ENCODE assay signal across 25 mouse cellular contexts in genomic region chr3:143865626-143866025, GRCm38 (mm10).
DNase-seq lines count a peak whose midpoint lies in the region; ATAC-seq and TF ChIP-seq lines count a peak whose summit lies in the region.
"Had no signal": no experiment of that assay in that cellular context is flagged by ENCODE, and none has a peak within 500 bp of the region (broad histone marks: within the 10 kb centered on the region; RNA-seq: fewer than 3 reads in every experiment).

No protein-coding gene starts in this region.

- no peak overlapping the region for H3K9ac ChIP-seq in lung, embryonic 14.5 days
- no peak overlapping the region for H3K9ac ChIP-seq in hindbrain, embryonic 13.5 days
- no peak overlapping the region for H3K9ac ChIP-seq in neural tube, embryonic 14.5 days (replicated peaks; ENCODE audit: low read depth, low read length)
- H3K9ac ChIP-seq: embryonic facial prominence, embryonic 15.5 days; limb, embryonic 13.5 days; liver, embryonic 12.5 days; midbrain, embryonic 15.5 days had no signal

- TF ChIP-seq CTCF in lung, embryonic 14.5 days (IDR thresholded peaks at IDR 0.05; ENCODE audit: low read depth): no peak
- no peak for TF ChIP-seq CTCF in gastrocnemius, adult 2 months (IDR thresholded peaks at IDR 0.05)

- H3K36me3 ChIP-seq in lung, embryonic 14.5 days (ENCODE audit: insufficient read depth): no peaks in the 10 kb centered on the region
- no peaks in the 10 kb centered on the region for H3K36me3 ChIP-seq in hindbrain, embryonic 13.5 days
- H3K36me3 ChIP-seq in neural tube, embryonic 14.5 days (ENCODE audit: control insufficient read depth, insufficient read depth, low read length): no peaks in the 10 kb centered on the region
- H3K36me3 ChIP-seq: embryonic facial prominence, embryonic 15.5 days; limb, embryonic 13.5 days; liver, embryonic 12.5 days; midbrain, embryonic 15.5 days had no signal

- DNase-seq in cerebellum, postnatal 14 days: peak; percentile 13 to 30
- no peak for DNase-seq in cerebellum, adult 8-10 months
- no peak for DNase-seq in lung, embryonic 14.5 days
- DNase-seq in lung, postnatal 4 days: no peak
- no peak for DNase-seq in adrenal gland, postnatal 4 days (ENCODE audit: low spot score in 2 of 2)
- DNase-seq in gastrocnemius, adult 2 months: no peak
- DNase-seq: adrenal gland, postnatal 14 days; cerebellum, adult 11 months; cerebellum, postnatal 36 days; gastrocnemius, postnatal 36 days; kidney, adult 2 months; lung, adult 18-20 months; lung, postnatal 14 days; right cerebral cortex, postnatal 25 days; spleen, adult 18-20 months; thymus, adult 18-20 months; thymus, postnatal 36 days had no signal

- no peaks in the 10 kb centered on the region for H3K27me3 ChIP-seq in lung, embryonic 14.5 days (ENCODE audit: insufficient read depth, low read length)
- H3K27me3 ChIP-seq in hindbrain, embryonic 13.5 days: no peaks in the 10 kb centered on the region
- no peaks in the 10 kb centered on the region for H3K27me3 ChIP-seq in neural tube, embryonic 14.5 days (ENCODE audit: control insufficient read depth, insufficient read depth, low read length)
- H3K27me3 ChIP-seq: embryonic facial prominence, embryonic 15.5 days; limb, embryonic 13.5 days; liver, embryonic 12.5 days; midbrain, embryonic 15.5 days had no signal

- H3K9me3 ChIP-seq in lung, embryonic 14.5 days (ENCODE audit: low read depth, low read length): no peaks in the 10 kb centered on the region
- no peaks in the 10 kb centered on the region for H3K9me3 ChIP-seq in hindbrain, embryonic 13.5 days
- no peaks in the 10 kb centered on the region for H3K9me3 ChIP-seq in neural tube, embryonic 14.5 days (ENCODE audit: control insufficient read depth, low read length)
- H3K9me3 ChIP-seq: embryonic facial prominence, embryonic 15.5 days; limb, embryonic 13.5 days; liver, embryonic 12.5 days; midbrain, embryonic 15.5 days had no signal

- WGBS in lung, embryonic 14.5 days: 26% methylated on average over 7 of the region's 7 CpGs
- WGBS in hindbrain, embryonic 13.5 days: 44% methylated on average over 7 of the region's 7 CpGs
- 48% methylated on average over 7 of the region's 7 CpGs for WGBS in neural tube, embryonic 14.5 days

- H3K27ac ChIP-seq in lung, embryonic 14.5 days (ENCODE audit: low read depth): no peak overlapping the region
- H3K27ac ChIP-seq in hindbrain, embryonic 13.5 days: no peak overlapping the region
- H3K27ac ChIP-seq in neural tube, embryonic 14.5 days (ENCODE audit: low read depth, low read length): no peak overlapping the region
- H3K27ac ChIP-seq in gastrocnemius, adult 2 months: no peak overlapping the region
- H3K27ac ChIP-seq: embryonic facial prominence, embryonic 15.5 days; kidney, postnatal 0 days; limb, embryonic 13.5 days; liver, embryonic 12.5 days; midbrain, embryonic 15.5 days had no signal

- no peak overlapping the region for H3K4me3 ChIP-seq in lung, embryonic 14.5 days (ENCODE audit: low read depth, low read length)
- H3K4me3 ChIP-seq in hindbrain, embryonic 13.5 days: no peak overlapping the region
- H3K4me3 ChIP-seq in neural tube, embryonic 14.5 days (ENCODE audit: low read depth, low read length): no peak overlapping the region
- no peak overlapping the region for H3K4me3 ChIP-seq in gastrocnemius, adult 2 months
- H3K4me3 ChIP-seq: embryonic facial prominence, embryonic 15.5 days; limb, embryonic 13.5 days; liver, embryonic 12.5 days; midbrain, embryonic 15.5 days; myocyte had no signal

- ATAC-seq in lung, embryonic 14.5 days (ENCODE audit: insufficient read depth): no peak
- peak; percentile 77 for ATAC-seq in hindbrain, embryonic 13.5 days (ENCODE audit: low FRiP score)
- ATAC-seq in neural tube, embryonic 14.5 days (ENCODE audit: low read depth): peak; percentile 56; the same call in 1 of the 2 replicates
- ATAC-seq: liver, embryonic 12.5 days; midbrain, embryonic 15.5 days had no signal

- H3K4me2 ChIP-seq in lung, embryonic 14.5 days: peak overlapping the region; percentile 23; the same call in 1 of the 2 replicates
- H3K4me2 ChIP-seq in hindbrain, embryonic 13.5 days: no peak overlapping the region
- no peak overlapping the region for H3K4me2 ChIP-seq in neural tube, embryonic 14.5 days (ENCODE audit: low read depth, low read length)
- H3K4me2 ChIP-seq: embryonic facial prominence, embryonic 15.5 days; limb, embryonic 13.5 days; liver, embryonic 12.5 days; midbrain, embryonic 15.5 days had no signal

- H3K4me1 ChIP-seq in lung, embryonic 14.5 days (ENCODE audit: insufficient read depth): no peaks in the 10 kb centered on the region; the same call in 1 of the 2 replicates
- H3K4me1 ChIP-seq in hindbrain, embryonic 13.5 days (replicated peaks): peaks cover 20% of the 10 kb centered on the region
- H3K4me1 ChIP-seq in neural tube, embryonic 14.5 days (ENCODE audit: control insufficient read depth, insufficient read depth, low read length): no peaks in the 10 kb centered on the region
- H3K4me1 ChIP-seq: embryonic facial prominence, embryonic 15.5 days; liver, embryonic 12.5 days; midbrain, embryonic 15.5 days had no signal

- intact Hi-C loops in gastrocnemius, adult 2 months (cut with DNase I): no loop called here

Comparison
In these comparisons a context has a peak if more than half of its experiments do, and no peak if none do; other contexts are left out.
1. DNase-seq: peak in cerebellum, postnatal 14 days (2 of 2); none in cerebellum, adult 8-10 months (single experiment), lung, embryonic 14.5 days (single experiment), lung, postnatal 4 days (0 of 2), adrenal gland, postnatal 4 days (0 of 2) and gastrocnemius, adult 2 months (single experiment).